Mouse (Mus musculus): ENCODE results near the gene Kdelc2. TPM values are rescaled to one million over a fixed set of nuclear protein-coding genes. Genes with fewer than 3 reads are reported as not detected.
A peak's percentile ranks its signal among the peaks of the same experiment; 100 is the strongest.

The Kdelc2 gene
- total RNA-seq (2017) = 1.7 to 2.8 TPM (median 2.6 TPM) in 3 replicates

DNA sequence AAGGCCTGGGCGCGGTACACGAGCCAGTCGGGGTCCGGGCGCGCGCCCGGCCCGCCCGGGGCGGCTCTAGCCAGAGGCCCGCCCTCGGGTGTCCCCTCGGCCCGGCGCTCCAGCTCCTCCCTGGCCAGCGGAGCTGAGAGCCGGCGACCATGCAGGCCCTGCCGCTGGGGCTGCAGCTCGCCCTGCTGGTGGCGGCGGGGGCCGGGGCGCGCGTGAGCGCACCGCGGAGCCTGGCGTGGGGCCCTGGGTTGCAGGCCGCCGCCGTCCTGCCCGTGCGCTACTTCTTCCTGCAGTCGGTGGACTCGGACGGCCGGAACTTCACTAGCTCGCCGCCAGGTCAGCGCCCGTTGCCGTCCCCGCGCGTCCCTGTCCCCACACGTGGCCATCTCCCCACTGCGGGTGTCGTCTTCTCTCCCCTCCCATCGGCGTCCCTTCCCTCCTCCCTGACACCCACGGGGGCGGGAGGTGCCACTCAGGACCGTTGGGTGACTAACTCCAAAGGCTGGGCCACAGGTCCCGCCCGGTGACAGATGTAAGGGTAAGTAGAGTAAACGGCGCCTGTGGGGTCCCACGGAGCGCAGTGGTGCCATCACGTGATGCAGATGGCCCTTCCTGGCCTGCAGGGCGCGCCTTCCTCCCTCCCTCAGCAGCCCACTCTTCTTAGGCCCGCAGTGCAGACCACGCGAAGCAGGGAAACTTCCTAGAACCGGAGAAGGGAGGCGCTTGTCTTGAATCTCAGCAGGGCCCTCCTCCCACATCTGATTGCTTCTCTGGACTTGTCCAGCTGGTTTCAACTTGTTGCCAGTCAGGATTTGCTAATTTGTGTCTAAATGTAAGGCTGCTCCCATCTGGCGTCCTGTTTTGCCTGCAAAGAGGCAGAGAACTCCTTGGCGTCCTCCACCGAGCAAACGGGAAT, at the start of gene Kdelc2:
Kdelc2 (plus strand) TSS at position 75 of the 916 bp plus-strand sequence.
- ATAC-seq (replicated peaks; ENCODE audit: insufficient number of reproducible peaks, low FRiP score, low TSS enrichment, poor library complexity, severe bottlenecking) = peak; percentile 43

DNA sequence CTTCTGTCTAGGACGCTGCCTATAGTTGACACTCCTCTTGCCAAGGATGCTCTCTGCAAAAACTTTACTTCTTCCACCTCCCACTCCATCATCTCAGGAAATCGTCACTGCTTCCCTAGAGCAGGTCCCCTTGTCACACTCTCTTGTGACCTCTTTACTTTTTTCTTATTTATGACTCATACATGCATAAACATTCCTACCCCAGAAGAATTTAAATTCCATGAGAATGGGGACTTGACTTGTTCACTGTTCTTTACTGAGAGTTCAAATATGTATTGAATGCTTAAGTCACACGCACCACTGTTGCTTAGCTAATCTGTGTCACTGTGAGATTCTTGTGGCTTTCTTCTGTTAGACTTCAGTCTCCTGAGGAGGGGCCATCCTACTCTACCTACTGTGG, 48.7 kb upstream of the Kdelc2 start:
- ATAC-seq (replicated peaks; ENCODE audit: insufficient number of reproducible peaks, low FRiP score, low TSS enrichment, poor library complexity, severe bottlenecking) = no peak

DNA sequence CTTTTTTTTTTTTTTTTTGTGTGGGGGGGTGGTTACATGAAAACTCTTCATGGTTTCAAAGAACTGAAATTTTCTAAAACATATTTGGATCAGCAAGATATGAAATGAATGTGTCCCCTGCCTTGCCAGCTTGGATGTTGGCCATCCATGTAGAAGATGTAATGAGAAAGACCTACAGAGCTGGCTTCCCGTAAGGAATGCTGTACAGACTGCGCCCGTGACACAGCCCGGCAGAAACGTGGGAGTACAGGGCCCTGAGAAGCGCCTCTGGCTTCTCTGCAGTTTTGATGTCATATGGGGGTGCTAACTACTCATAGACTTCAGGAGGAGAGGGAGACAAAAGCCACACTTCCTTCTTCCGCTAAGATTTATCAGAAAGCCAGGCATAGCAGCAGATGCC, 44.2 kb upstream of the Kdelc2 start:
- ATAC-seq (replicated peaks; ENCODE audit: insufficient number of reproducible peaks, low FRiP score, low TSS enrichment, poor library complexity, severe bottlenecking) = no peak

DNA sequence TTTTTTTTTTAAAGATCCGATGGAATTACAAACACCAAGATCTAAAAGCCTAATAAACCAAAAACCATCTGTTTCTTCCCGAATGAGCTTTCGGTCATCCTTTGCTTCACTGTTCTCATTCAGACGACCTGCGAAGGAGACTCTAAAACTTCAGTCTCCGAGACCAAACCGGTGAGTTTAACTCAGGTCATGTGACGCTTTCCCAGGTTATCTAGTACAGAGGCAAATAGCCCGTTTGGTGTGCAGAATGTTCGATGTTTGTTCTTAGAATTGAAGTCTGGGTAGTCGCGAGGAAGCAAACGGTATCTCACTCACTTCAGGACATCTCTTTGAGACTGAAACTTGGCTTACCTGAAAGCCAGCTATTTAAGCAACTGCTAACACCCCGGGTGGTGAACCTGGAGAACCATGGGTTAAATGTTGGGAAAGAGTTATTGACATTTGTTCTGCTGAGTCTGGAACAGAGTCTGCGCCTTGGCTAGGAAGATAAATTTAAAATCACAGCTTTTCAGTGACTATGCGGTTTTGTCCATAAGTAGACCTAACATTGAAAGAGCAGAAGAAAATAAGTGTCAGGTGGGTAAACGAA, 43.4 kb upstream of the Kdelc2 start:
- no peak for ATAC-seq (replicated peaks; ENCODE audit: insufficient number of reproducible peaks, low FRiP score, low TSS enrichment, poor library complexity, severe bottlenecking)

DNA sequence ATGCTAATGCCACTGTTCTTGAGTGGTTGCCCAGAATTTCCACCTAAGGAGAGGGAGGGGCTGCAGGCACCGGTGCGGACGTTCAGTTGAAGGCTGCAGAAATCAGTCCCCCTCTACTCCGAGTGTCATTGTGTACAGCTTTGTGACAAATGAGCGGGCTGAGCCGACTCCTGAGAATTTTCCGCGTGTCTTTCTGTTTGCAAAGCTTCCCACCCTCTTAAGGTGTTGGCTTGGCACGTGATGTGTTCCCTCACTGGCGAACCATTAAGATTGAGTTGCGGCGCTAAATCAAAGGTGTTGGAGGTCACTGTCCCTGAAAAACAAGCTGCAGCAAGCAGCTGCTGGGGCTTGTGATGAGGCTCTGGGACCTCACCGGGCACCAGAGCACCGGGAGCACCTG, 42.9 kb upstream of the Kdelc2 start:
- no peak for ATAC-seq (replicated peaks; ENCODE audit: insufficient number of reproducible peaks, low FRiP score, low TSS enrichment, poor library complexity, severe bottlenecking)

DNA sequence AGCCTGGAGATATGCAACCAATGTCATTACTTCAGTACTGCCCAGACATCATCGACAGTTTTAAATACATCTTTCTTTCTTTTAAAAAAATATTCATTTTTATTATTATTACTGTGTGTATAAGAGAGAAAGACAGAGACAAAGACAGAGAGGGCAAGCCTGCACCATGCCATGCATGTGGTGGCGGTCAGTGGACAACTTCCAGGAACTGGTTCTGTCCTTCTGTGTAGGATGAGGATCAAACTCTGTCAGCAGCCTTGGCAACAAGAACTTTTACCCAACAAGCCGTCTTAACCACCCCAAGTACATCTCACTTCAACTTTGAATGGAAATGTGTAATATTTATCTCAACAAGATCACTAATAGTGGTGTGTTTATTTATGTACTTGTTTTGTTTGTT, 41.8 kb upstream of the Kdelc2 start:
- ATAC-seq (replicated peaks; ENCODE audit: insufficient number of reproducible peaks, low FRiP score, low TSS enrichment, poor library complexity, severe bottlenecking) = no peak

DNA sequence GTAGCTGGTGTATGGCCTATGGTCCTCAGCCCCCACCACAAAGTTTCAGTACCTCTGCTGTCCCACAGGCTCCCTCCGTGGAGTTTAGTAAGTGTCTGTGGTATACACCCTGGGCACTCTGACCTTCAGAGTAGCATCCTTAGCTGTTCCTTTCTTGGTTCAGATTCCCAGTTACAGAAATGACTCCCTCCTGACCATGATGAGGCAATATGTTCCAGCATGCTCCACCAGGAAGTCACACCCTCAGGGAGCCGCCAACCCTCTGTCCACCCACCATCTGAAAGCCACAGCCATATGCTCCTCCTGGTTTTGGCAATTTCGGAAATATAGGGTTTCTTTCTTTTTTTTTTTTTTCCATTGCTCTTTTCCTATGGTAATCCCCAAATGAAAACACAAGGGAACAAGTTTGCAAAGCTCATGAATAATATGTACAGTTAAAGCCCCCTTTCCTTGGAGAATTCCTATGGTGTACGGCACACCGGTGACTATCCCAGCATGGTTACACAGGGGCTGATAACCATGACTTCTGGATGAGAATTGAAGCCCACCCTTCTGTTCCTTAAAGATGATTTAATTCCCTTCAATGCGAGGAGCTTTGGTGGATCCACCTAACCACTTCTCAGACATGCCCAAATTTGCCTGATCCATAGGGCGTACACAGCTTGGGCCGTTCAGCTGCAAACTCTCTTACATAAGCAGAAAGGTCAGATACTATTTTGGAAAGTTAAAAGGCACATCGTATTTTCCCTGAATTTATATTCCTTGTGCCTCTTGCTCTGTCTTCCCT, 39.0 kb upstream of the Kdelc2 start:
- no peak for ATAC-seq (replicated peaks; ENCODE audit: insufficient number of reproducible peaks, low FRiP score, low TSS enrichment, poor library complexity, severe bottlenecking)

DNA sequence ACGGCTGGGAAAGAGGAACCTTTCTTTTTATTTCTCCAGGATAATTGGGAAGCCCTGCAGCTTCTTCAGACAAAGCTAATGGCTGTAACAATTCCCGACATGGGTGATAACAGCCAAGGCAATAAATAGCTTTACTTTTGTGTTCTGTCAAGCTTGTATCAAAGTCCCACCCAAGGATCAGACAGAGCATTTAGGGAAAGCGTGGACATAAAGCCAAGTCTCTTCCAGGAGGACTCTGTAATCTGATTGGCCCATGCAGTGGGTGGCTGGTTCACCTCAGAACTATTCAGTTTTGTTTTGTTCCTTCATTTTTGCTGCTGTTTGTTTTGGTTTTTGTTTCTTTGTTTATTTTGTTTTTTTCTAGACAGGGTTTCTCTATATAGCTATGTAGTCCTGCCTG, 38.1 kb upstream of the Kdelc2 start:
- no peak for ATAC-seq (replicated peaks; ENCODE audit: insufficient number of reproducible peaks, low FRiP score, low TSS enrichment, poor library complexity, severe bottlenecking)

DNA sequence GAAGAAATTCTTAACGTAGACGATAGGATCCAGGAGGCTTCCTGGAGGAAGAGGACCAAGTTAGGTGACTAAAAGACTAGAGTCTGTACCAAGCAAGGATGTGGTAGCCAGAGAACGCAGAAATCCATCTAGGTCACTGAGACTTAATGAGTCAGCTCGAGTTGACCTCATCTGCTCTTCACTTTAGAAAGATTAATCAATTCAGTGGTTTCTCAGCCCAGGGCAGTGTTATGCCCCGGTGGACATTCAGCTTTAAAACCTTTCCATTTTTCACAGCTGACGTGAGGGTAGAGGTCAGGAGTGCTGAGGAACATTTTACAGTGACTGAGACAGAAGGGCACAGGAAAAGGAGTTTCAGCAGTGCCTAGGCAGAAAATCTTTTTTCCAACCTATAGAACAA, 37.4 kb upstream of the Kdelc2 start:
- ATAC-seq (replicated peaks; ENCODE audit: insufficient number of reproducible peaks, low FRiP score, low TSS enrichment, poor library complexity, severe bottlenecking) = no peak

DNA sequence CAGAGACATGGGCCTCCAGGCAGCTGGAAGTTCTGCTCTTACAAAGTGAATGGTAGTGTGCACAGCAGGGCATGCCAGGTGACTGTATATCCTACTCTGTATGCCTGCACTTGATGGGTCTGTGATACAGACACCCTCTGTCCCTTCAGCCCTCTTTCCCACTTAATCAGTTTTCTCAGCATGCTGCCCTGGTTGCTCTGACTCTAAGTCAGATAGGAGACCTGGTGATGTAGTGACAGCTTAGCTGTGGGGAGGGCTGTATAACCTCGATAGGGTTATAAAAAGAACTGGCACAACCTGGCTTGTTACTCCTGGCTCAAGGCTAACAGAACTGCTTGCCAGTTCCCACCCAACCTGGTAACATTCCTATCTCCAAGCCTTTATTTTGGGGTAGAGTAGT, 34.6 kb upstream of the Kdelc2 start:
- no peak for ATAC-seq (replicated peaks; ENCODE audit: insufficient number of reproducible peaks, low FRiP score, low TSS enrichment, poor library complexity, severe bottlenecking)

DNA sequence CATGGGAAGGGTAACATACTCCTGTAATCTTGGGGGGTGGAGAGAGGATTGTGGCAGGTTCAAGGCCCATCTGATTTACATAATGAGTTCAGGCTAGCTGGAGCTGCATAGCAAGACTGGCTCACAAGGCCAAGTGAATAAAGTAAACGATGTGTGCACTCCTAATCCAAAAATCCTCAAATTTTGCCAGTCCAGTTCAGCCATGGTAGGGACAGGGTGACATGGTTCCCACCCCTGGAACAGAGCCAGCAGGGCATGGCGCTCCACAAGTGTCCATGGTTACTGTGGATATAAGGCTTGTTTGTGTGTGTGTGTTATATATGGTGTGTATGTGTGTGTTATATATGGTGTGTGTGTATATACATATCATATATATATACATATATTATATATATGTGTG, 33.5 kb upstream of the Kdelc2 start:
- no peak for ATAC-seq (replicated peaks; ENCODE audit: insufficient number of reproducible peaks, low FRiP score, low TSS enrichment, poor library complexity, severe bottlenecking)

DNA sequence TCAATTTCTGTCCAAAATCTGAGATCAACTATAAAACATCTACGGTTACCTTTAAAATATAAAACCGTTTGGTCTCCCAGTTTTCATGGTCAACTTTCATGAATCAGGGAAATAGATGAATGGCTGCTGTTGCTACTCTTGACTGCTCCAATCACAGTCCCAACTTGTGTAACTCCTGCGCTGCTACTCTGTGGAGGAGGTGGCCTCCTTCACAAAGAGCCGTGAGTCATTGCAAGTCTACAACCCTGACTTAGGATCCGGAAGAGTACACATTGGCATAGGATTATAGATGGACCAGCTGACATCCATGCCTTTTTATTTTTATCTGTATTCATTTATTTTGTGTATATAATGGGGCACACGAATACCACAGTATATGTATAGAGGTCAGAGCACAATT, 31.9 kb upstream of the Kdelc2 start:
- ATAC-seq (replicated peaks; ENCODE audit: insufficient number of reproducible peaks, low FRiP score, low TSS enrichment, poor library complexity, severe bottlenecking) = no peak

DNA sequence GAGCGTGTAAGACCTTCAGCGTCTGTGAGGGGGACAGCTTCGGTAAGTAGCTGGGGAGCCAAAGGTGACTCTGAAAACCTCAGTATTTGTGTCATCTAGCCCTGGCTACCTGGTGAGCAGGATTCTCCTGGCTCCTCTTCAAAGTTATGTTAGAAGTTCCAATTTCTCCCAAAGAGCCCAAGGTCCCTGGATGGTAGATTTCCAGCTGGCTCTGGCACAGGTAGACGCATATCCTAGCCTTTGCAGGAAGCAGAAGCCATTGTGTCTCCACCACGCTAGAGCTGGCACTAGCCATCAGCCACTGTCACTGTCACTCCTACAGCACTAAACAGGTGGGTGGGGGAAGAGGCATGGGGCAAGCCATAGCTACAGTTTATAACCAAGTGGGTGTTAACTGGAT, 30.7 kb upstream of the Kdelc2 start:
- no peak for ATAC-seq (replicated peaks; ENCODE audit: insufficient number of reproducible peaks, low FRiP score, low TSS enrichment, poor library complexity, severe bottlenecking)

DNA sequence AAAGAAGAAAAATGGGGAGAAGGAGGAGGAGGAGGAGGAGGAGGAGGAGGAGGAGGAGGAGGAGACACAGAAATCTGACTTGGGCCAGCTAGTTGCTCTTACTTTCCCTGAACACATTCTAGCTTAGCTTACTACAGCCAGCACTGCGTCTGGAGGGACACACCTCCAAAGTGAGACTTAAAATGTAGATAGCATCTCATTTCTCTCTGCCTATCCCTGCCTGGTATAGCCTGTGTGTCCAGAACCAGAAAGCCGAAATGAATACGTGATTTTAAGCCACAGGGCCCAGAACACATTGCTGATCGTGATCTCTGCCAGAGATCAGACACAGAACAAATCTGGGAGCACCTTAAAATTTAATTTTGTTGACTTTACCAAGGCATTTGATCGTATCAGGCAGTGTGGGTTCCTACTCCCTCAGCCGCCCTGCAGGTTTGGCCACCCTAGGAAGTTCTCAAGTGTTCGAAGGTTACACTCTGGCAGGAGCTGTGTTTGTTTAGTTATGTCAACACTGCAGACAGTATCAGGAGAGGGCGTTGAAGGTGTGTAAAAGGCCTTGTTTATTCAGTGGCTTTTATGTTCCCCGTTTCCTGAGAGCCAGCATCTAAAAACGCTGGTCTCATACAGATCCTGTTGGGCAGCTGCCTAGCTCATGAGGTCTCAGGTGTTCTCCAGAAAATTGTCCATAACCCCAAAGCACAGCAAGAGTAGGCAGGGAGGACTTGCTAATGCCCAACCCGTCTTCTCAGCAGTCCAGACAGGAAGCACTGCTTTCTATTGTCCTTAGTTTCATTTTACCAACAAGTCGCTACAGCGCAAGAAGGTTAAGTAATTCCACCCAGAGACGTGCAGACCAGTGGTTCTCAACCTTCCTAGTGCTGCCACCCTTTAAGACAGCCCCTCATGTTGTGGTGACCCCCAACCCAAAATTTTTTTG, 27.3 kb upstream of the Kdelc2 start:
- ATAC-seq (replicated peaks; ENCODE audit: insufficient number of reproducible peaks, low FRiP score, low TSS enrichment, poor library complexity, severe bottlenecking) = no peak

DNA sequence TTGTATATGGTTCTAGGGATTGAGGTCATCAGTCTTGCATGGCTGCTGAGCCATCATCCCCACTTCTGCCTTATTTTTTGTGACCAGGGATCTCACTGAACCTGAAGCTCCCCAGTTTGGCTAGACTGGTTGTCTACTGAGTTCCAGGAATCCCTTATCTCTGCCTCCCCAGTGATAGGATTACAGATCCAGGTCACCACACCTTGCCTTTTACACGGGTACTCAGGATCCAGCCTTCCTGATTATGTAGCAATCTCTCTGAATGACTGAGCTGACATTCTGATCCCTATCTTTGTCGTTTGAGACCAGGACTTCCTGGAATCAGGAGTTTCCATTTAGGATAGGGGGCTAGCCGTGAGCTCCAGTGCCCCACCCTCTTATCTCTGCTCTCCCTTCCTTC, 12.5 kb upstream of the Kdelc2 start:
- no peak for ATAC-seq (replicated peaks; ENCODE audit: insufficient number of reproducible peaks, low FRiP score, low TSS enrichment, poor library complexity, severe bottlenecking)

DNA sequence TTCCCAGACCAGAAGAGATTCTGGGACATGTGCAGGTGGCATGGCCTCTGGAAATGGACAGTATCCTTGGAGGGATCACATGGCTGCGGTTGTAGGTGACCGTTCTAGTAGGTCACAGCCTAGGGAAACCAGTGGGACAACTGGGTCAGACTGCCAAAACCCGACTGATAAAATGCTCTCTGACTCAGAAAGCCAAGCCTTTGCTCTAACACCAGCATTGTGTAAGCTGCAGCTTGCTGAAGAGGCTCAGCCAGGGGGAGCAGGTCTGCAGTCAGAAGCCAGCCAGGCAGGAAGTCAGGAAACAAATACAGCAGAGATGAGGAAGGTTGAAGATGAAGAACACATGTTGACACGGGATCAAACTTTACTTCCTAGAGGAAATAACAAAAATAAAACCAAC, 7.9 kb upstream of the Kdelc2 start:
- ATAC-seq (replicated peaks; ENCODE audit: insufficient number of reproducible peaks, low FRiP score, low TSS enrichment, poor library complexity, severe bottlenecking) = no peak

DNA sequence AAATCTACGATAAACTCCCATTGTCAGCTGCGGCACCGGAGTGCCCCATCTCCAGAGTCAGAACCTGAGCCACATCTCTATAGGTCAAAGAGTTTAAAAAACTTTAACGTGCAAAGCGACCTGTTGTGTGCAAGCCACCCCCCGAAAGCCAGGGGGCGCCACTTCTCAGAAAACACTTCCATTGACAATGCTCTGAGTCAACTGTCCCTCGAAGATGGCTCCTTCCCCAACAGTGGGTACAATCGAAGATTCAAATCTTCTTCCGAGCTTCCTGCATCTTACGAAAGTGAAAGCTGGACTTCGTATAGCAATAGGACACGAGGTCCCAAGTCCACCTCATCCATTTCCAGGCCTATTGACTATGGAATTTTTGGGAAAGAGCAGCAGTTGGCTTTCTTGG, 7.0 kb upstream of the Kdelc2 start:
- ATAC-seq (replicated peaks; ENCODE audit: insufficient number of reproducible peaks, low FRiP score, low TSS enrichment, poor library complexity, severe bottlenecking) = no peak

DNA sequence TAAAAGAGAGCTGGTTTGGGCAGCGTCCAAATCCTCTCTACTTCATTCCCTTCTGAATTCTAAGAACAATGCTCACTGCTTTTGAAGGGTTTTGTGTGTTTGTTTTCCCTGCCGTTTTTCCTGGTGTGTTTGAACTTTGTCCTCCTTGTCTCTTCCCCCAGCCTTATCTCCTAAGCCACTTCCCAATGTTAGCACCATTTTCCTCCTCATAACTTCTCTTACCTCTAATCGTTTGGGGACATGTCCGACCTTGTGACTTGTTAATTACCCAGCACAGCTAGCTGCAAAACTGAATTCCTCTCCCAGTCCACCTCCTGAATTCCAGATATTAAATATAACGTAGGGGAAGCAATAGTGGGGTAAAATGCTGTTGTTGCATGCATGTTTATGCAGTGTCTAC, 6.2 kb upstream of the Kdelc2 start:
- no peak for ATAC-seq (replicated peaks; ENCODE audit: insufficient number of reproducible peaks, low FRiP score, low TSS enrichment, poor library complexity, severe bottlenecking)

DNA sequence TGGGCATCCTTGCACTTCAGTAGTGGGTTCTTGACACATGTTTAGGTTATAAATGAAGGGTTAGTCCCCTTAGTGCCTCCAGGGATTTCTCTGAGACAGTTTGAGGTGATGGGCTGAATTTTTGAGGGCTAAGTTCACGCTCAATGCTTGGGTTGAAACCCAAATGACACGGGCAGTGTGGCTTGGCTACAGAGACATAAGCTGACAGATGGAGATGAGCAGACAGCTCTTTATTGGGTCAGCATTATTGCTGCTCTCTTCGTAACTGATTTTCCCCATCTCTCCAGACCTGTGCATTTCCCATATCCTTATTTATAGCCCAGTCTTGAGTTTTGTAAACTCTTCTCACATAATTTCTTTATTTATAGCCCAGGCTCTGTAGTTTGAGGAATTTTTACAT, 5.7 kb upstream of the Kdelc2 start:
- no peak for ATAC-seq (replicated peaks; ENCODE audit: insufficient number of reproducible peaks, low FRiP score, low TSS enrichment, poor library complexity, severe bottlenecking)

Data from monocyte, adult 5-6 weeks (primary cell).